Mouse (Mus musculus) spleen, postnatal 36 days (tissue): ENCODE data around the gene Smim5.
"Not testable (repeated sequence)": the region's sequence is repeated elsewhere in the genome, so short reads cannot be mapped to it uniquely, and the experiment has no call there.

ENCODE experiments used
- DNase-seq, 2 experiments: peaks; one replicate each; pipeline ENCODE4 v3.0.0; 2022; ENCODE audit warnings: low spot score in 2 of 2, mixed read lengths in 1 of 2

The Smim5 gene

DNA sequence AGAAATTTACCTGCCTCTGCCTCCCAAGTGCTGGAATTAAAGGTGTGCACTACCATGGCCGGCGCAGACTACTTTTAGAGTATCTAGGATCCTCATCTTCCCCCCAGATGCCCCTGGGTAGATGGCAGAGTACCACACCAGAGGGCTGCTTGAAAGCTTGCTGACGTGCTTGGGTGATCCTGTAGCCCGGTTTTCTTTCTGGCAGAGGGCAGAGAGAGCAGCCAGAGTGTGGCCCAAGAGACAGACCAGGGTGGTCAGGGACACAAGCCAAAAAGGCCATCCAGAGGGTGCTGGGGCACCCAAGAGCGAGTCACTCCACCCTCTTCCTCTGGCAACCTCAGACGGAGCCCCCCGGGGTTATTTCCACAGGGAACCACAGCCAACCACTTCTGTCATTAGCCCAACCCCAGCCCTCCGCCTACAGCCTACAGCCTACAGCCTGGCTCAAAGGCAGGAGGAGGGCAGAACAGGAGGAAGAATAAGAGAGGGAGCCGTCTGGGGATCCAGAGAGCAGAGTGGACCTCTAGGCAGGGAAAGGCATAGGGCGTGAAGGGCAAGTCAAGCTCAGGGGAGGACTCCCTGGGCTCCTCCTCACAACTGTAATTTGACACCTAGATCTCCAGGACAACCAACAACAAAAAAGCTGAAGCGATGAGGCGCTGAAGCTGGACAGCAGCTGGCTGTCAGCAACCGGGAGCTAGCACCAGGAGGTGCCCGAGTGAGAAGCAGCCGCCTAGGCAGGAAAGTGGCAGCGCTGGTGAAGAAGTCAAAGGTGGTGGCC, at the start of gene Smim5:
TSS of gene Smim5 (plus strand) at position 481 of the 781 bp plus-strand sequence.
- DNase-seq: peak; percentile 43 to 48

DNA sequence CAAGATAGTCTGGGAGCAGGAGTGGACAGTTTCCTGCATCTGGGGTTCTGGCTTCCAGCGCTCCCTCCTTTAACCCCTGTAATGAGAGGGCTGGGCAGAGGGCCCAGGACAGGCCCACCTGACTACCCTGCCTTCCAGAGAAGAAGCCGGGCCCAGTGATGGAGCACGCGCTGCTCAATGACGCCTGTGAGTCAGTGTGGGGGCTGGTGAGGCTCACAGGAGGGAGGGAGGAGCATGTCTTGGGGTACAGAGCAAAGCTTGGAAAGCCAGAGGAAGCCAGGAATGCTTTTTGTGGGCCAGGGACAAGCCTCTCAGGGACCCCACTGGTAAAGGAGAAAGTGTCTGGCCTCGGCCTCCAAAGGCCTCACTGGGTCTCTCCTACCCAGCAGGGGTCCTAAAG, 45.1 kb upstream of the Smim5 start:
- no peak for DNase-seq

DNA sequence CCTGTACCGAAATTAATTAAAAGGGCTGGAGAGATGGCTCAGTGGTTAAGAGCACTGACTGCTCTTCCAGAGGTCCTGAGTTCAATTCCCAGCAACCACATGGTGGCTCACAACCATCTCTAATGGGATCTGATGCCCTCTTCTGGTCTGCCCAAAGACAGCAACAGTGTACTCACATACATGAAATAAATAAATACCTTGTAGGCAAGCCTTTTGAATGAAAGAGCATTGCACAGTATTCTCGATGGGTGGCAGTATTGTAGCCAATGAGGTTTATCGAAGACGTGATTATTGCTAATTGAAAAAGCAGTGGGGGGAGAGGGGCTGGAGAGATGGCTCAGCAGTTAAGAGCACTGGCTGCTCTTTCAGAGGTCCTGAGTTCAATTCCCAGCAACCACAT, 42.6 kb upstream of the Smim5 start:
- DNase-seq: not testable (repeated sequence)

DNA sequence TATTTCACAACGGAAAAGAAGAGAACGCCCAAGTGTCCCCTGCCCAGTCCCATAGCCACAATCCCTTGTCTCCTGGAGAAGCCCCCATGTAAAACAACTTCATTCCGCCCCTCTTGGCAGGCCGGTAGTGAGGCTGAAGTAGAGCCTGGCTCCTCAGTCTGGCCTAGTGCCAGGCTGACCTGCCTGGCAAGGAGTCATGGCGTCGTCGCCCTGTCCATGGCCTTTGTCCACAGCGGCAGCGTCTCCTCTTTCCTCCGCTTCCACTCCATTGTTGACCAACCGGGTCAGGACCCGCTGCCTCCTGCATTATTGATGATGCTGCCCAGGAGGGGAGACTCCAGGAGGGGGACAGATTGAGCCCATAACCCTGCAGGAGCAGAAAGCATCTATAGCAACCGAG, 41.8 kb upstream of the Smim5 start:
- DNase-seq: no peak

DNA sequence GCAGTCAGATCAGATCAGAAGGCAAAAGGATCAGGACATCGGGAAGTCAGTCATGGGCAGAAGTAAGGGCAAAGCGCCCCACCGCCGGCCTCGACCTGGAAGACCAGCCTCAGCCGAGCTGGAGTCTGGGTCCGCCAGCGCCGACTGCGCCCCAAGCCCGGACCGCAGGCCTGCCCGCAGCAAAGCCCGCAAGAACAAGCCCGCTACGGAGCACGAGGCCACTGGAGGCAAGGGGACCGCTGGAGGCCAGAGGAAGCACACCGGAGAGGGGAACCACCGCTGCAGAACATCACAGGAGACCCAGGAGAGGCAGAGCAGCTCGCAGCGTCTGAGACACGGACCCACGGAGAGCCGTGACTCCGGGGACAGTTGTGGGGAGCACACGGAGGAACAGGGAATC, 41.4 kb upstream of the Smim5 start, which contains the start of gene Myo15b:
TSS of gene Myo15b (plus strand) at position 53 of the 400 bp plus-strand sequence.
- DNase-seq: no peak

DNA sequence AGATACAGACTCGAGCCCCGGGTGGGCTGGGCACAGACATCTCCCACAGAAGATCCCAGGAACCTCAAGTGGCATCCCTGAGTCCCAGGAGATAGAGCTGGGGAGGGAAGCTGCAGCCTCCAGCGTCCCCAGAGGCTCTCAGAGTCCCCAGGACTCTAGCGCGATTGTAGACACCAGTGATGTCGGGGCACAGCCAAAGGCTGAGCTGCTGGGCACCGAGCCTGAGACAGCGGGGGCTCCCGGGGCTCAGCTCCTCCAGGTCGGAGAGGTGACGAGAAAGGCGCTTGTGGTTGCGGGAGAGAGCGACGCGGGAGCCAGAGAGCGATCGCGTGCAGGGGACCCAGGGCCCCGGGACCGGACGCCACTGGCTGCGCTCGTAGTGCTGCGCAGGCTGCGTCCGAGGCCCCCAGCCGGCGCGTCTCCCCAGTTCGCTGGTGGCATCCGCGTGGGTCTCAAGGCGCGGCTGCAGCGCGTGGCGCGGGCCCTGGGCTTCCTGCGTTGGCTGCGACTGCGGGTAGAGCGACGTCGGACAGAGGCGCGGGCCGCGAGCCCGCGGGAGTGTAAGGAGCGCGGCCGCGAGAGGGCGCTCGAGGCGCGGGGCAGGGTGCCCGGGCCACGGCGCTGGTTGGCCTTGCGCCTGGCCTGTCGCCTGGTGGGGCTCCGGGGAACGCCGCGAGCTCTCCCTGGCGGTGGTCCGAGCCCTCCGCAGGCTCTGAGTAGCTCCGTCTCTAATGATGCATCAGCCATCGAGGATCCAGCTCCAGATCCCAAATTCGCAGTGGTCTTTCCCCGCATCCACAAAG, 40.4 kb upstream of the Smim5 start:
- peak; percentile 79 to 84 for DNase-seq

DNA sequence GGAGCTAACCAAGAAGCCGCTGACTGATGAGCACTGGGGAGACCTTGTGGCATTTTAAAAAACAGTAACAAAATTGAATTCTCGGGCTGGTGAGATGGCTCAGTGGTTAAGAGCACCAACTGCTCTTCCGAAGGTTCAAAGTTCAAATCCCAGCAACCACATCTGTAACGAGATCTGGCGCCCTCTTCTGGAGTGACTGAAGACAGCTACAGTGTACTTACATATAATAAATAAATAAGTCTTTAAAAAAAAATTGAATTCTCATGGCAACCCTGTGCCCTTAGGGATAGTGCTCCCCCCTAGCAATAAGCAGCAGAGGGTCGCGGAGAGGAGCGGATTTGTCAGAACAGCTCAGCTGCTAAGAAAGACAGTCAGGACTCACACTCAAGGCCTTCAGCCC, 35.9 kb upstream of the Smim5 start:
- DNase-seq: no peak

DNA sequence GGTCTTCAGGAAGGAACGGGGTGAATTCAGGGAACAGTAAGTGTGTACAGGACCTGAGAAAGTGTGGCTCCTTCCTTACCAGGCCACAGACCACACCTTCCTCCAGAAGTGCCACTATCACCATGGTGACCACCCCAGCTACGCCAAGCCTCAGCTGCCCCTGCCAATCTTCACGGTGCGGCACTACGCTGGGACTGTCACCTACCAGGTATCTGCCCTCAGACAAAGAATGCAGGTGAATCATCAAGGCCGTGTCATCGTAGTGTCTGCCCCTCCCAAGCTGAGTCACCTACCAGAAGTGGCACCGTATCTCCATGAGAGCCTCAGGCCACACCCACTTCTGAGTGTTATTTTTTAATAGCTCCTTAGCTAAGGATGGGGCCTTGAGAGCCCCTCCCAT, 30.4 kb upstream of the Smim5 start:
- DNase-seq: no peak

DNA sequence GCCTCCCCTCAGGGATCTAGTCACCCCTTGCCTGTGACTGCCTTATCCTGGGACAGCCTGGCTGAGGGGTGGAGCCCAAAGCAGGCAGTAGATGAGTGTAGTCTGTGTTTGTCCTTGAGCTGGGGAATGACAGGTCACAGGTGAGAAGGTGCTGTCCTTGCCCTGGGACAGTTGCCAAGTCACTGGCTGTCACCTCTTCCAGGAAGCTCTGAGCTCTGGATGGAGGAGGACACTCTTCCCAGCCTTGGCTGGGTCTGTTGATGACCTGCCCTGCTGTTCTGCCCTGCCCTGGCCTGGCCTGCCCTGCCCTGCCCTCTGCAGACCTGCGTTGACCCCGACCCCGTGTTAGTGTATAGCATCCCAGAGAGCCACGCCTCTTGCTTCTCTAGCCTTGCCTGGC, 27.3 kb upstream of the Smim5 start:
- DNase-seq: no peak

DNA sequence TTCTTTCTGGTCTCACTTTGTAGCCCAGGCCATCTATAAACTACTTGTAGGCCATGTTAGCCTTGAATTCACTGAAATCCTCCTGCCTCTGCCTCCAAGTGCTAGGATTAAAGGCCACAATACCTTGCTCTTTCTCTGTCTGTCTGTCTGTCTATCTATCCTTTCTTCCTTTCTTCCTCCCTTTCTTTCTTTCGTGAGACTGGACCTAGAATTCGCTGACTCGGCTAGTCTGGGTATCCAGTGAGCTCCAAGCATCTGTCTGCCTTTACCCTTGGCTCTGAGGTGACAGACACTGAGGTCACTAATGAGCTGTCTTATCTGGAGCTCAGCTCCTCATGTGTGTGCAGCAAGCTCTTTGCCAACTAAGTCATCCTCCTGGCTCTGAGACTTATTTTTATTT, 23.8 kb upstream of the Smim5 start:
- no peak for DNase-seq

DNA sequence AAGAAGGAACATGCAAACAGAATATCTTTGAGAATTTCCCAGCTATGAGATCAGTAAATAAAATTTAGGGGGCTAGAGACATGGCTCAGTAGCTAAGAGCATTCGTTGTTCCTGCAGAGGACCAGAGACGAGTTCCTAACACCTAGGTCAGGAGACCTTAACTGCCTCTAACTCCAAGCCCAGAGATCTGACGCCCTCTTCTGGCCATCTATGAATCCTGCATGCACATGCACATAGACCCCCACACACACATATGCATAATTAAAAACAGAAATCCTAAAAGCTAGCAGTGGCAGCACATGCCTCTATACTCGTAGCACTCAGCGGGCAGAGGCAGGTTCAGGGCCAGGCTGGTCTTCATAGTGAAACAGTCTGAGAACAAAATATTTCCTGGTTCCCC, 23.3 kb upstream of the Smim5 start:
- DNase-seq: no peak

DNA sequence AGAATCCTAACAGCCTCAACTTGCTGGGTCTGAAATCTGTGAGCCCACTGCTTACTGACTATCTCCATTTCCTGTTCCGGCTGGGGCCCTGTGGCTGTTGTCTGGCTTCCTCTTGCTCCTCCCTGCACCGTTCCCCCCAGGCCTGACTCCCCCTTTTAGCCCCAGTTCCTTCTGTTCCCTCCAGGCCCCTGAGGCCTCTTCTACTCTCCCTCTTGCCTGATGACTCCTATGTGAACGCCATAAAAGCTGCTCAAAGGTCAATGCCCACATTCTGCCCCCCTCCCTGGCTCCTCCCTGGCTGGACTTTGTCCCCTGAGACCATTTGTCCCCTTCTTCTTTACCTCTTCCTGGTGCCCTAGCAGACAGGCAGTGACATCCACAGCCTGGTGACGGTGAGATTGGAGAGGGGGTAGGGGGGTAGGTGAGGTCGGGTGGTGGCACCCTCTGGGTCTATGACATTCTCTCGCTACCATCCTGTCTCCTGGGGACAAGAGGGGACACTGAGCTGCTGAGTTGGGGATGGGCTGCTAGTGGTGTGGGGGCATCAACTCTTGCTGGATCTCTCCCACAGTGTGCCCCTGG, 22.5 kb upstream of the Smim5 start:
- DNase-seq: no peak

DNA sequence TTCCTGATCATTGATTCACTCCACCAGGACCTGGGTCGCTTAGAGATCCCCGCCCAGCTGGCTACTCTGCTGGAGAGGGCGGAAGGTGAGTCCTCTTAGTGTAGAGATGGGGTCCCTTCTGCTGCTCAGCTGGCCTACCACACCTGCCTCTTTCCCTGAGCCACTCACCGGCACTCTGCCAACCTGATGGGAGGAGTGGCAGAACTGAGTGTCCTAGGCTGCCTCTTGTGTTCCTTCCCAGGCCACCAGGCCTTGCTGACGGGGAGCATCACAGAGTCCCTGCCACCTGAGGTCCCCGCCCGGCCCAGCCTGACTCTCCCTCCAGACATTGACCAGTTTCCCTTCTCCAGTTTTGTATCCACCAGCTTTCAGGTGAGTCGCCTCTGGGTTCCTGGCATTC, 21.7 kb upstream of the Smim5 start:
- DNase-seq: no peak

DNA sequence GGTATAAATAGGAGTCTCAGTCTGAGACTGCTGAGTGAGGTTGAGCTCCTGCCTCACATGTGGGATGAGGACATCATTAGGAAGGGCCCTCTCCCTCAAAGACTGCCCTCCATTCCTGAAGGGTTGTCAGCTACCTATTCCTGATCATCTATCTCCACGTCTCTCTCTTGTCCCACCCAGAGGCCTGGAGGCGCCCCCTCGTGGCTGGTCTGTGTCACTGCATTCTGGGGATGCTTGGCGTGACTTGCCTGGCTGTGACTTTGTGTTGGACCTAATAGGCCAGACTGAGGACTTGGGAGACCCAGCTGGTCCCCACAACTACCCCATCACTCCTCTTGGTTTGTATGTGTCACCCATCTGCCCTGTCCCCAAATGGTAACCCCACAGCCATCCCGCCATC, 18.8 kb upstream of the Smim5 start:
- DNase-seq: peak in 1 of 2 experiments; percentile 26

DNA sequence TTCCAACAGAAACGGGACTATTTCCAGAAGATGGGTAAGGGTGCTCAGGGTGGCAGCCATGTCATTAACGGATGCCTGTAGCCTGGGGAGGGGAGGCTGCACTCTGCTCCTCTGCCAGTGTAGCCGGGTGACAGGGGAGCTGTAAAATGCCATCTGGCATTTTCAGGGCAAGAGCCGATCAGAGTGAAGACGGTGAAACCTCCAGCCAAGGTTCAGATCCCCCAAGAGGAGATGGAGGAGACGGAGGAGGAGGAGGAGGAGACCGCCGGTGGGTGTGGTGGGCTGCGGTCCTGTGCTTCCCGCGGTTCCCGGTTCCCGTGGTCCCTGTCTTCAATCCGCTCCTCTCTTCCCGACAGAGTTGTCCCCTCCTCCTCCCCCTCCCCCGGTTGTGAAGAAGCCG, 16.5 kb upstream of the Smim5 start:
- no peak for DNase-seq

DNA sequence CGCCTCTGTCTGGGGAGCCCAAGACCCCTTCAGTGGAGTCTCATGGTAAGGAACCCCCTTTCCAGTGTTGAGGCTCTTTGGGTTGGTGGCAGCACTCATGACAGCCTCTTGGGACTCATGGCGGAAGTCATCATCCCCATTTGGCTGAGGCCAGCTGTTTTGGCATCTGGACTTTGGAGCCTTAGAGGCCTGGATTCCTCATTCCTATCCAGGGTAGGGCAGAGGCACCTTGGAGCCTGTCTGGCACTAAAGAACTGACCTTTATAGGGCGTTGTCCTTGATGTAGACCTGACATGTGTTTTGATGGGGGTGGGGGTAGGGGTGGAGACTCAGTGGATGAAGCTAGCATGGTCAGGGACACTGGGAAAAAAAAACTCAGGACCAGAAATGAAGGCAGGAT, 15.4 kb upstream of the Smim5 start:
- no peak for DNase-seq

DNA sequence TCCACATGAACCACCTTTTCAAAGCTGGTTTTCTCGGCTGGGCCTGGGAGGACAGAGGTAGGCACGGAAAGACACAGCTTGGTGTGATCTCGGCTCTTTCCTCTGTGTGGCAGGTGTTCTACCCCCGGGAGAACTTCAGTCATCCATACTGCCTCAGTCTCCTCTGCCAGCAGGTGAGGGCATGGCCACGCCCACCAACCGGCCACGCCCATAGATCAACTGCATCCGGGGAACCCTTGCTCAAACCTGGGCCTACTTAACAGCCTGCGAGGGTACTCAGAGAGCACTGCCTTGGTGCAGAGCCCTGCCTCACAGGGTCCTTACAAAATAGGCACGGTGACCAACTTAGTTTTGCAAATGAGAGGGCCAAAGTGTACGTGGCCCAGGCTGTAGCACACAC, 14.5 kb upstream of the Smim5 start:
- DNase-seq: no peak

DNA sequence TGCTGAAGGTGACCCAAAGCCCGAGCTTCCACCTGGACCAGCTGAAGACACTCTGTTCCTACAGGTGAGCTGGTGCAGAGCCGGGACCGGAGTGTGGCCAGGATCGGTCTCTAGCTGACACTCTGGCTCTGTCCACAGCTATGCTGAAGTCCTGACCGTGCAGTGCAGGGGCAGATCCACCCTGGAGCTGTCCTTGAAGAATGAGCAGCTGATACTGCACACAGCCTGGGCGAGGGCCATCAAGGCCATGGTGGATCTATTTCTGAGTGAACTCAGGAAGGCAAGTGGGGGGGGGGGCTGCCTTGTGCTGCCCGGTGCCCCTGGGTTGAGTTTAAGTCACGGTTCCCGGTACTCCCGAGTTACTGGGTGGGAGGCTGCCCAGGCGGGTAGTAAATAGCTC, 13.3 kb upstream of the Smim5 start:
- DNase-seq: no peak

DNA sequence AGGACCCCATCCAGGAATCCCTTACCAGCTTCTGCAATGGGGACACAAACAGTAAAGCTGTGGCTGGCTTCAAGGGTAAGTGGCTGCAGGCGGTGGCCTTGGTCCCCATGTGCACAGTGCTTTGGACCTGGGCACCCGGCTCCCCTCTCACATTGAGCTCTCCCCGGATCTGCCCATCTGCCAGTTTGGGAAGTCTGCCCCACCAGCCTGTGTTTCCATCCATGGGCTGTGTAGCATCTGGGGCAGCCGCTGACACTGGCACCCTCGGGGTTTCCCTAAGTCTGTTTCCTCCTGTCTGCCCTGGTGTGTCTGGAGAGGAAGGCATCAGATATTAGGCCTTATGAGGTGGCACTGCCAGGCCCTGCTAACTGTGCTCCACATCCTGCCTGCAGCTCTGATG, 11.7 kb upstream of the Smim5 start:
- DNase-seq: no peak

DNA sequence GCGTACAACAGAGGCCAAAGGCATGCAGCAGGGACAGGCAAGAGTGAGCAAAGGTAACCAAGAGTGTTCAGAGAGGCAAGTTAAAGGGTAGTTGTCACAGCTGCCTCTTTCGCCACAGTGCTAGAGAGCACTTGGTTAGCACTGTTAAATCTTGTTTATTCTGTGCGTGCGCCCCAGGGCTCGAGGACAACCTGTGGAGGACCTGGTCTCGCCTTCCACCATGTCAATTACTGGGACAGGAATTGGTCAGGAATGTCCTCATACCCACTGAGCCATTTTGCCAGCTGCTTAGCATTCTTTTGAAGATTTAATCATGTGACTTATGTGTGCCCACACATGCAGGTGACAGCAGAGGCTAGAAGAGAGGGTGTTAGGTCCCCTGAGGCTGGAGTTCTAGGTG, 10.6 kb upstream of the Smim5 start:
- no peak for DNase-seq

DNA sequence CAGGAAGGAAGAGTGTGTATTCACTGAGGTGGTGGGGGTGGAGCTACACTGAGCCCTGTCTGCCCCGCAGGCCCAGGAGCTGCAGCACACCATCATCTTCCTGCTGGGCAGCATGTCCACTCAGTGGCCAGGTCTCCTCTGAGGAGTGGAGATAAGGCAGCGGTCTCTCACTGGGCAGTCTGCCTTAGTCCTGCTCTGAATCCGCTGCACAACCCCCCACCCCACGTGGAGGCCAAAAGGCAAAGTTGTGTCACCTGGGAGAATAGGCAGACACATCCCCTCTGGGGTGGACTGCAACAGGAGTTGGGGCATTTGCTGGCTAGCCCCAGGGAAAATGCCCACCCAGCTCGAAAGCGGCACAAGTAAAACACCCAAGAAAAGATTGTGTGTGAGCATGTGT, 7.6 kb upstream of the Smim5 start:
- DNase-seq: no peak

DNA sequence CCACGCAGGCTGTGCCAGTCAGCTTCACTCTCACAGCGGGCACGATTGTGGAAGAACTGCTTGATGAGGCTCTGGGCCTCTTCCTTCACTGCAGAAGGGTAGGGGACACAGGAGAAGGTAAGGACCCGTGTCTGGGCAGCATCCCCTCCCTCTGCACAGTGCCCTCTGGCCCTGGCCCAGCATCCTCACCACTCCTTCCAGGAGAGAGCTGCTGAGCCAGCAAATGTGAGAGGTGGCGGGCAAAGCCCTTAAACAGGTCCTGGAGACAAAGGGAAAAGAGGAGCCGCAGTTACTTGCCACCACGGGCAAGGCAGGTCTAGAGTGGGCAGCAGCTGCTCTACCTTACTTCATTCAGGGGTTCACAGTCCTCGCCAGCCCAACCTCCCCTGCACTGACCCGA, 6.7 kb upstream of the Smim5 start:
- no peak for DNase-seq
